Mouse (Mus musculus): Measurements from ENCODE around the gene Iqcf5. TPM values are rescaled to one million over a fixed set of nuclear protein-coding genes. Genes with fewer than 3 reads are reported as not detected.

Iqcf5 gene
- not detected in 2 replicates for polyA plus RNA-seq (2012; rRNA removed)

DNA sequence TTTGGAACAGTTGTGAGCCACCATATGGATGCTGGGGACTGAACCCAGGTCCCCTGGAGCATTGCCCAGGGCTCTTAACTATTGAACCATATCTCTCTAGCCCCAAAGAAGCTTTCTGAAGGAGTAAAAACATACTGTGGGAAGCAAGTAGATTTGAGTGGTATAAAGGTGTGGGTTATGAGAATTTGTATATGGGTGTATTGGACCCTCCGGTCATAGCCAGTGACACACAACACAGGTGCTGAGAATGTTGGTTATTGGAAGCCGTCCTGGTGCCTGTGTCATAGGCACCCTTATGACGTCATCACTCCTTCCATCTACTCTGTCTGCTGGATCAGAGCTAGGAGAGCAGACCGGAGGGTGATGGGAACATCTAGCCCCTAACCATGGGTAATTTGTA, at the start of gene Iqcf5:
Gene Iqcf5, plus strand, starts transcription at position 301 of the 400 bp plus-strand sequence.

DNA sequence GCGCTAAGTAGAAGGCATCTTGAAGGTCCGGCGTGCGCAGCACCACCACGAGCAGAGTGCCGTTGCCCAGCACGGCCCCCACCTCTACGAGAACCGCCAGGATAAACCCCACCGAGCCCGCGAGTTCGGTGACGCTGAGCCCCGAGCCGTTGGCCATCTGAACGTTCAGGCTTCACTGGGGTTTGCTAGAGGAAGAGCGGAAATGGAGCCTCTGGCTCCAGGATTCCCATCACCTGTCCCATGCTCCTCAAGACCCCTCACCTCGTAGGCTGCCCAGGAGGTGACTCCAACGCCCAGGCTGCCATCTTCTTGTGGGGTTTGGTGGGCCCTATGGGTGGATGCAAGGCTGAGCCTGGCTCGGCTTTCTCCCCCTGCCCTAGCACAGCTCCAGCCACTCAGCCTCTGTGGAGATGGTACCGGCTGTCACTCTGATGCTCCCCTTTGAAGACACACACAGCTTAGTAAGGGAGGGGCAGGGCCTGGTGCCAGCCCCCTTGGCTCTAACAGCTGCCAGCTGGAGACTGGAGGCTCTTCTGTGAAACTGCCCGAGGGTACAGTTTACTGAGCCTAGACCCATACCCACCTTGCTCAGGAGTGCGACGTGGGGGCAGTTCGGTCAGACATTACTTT, 48.7 kb upstream of the Iqcf5 start, which contains the start of gene Gpr62:
Gene Gpr62, minus strand, starts transcription at position 368 of the 630 bp plus-strand sequence.

DNA sequence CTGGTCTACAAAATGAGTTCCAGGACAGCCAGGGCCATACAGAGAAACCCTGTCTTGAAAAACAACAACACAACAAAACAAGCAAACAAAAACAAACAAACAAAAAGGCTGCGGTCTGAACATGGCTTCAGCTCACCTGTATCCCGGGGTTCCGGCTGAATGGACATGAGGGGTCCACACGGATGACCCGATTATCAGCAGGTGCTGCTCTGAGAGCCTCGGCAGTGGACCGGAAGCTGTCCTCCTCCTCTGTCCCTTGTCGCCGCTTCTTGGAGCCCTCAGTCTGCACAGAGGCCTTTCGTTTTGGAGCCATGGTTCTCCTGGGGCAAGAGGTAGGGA, 38.7 kb upstream of the Iqcf5 start, which contains the start of gene Rrp9:
Gene Rrp9, plus strand, starts transcription at position 301 of the 339 bp plus-strand sequence.

DNA sequence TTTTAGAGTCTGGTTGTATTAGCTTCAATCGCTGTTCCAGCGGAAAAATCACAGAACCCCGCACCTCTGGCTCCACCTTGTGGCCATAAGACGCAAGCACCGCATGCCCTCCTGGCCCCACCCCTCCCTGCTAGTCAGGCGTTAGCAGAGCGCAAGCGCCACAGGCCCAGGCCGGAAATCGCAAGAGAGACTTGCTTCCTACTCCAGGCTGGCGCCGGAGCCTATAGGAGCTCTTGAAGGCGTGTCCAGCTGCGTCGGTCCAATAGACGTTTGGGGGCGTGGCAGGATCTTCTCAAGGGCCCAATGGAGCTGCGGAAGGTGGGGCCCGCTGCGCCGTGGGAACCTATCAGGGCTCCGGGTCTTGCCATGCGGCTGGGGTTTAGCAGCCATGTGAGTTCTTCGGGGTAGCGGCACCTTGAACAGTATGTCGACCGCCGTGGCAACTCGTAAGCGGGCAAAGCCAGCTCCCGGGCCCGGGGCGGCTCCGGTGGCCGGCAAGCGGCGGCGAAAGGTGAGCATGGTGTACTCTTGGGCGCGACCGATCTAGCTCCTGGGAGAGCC, 37.4 kb upstream of the Iqcf5 start, which contains the start of gene Parp3:
Gene Parp3, minus strand, starts transcription at position 26 of the 561 bp plus-strand sequence.

DNA sequence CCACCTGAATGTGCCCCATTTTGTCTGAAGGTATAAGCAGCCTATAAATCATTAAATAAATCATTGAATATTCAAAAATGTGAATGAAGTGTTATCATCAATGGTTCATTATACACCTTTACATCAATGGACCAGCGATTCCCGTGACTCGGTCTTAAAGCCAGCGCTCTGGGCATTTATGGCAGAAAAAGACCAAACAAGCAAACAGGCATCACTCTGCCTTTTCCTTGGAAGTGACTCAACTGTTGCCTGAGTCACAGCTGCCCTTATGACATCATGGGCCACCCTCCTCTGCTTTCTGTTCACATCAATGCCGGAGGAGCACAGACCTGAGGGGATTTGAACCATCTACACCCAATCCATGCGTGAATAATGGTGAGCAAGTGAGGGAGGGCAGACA, 14.7 kb upstream of the Iqcf5 start, which contains the start of gene Iqcf1:
Gene Iqcf1, plus strand, starts transcription at position 301 of the 400 bp plus-strand sequence.

DNA sequence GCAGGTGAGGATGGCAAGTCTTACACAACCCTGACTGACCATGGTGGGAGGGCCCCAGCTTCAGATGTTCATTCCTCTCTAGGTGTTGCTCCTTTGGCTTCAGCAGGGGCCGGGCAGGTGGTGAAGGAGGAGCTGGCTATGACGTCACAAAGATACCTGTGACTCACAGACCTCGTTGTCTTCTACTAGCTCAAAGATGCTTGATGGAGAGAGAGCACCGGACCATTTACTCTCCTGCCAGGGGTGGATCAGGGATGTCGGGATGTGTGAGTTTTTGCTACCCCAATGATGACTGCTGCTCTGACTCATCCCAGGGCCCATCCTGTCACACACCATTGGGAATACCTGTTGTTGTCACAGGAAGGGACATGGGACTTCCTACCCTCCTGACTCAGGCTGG, 47.2 kb downstream of the Iqcf5 start, which contains the start of gene Iqcf3:
Gene Iqcf3, minus strand, starts transcription at position 101 of the 400 bp plus-strand sequence.

Other genes with a start within 250 kb of the Iqcf5 start
- 12.0 and 12.3 TPM in 2 replicates for gene Poc1a, start 233.5 kb upstream of the Iqcf5 start, polyA plus RNA-seq (2012; rRNA removed)
- 33.3 and 48.3 TPM in 2 replicates for gene Dusp7, start 145.9 kb upstream of the Iqcf5 start, polyA plus RNA-seq (2012; rRNA removed)
- 818 and 832 TPM in 2 replicates for gene Rpl29, start 85.1 kb upstream of the Iqcf5 start, polyA plus RNA-seq (2012; rRNA removed)
- 22.9 and 23.0 TPM in 2 replicates for gene Acy1, start 76.3 kb upstream of the Iqcf5 start, polyA plus RNA-seq (2012; rRNA removed)
- 15.2 and 23.0 TPM in 2 replicates for gene Abhd14b, start 67.1 kb upstream of the Iqcf5 start, polyA plus RNA-seq (2012; rRNA removed)
- 56.2 and 65.9 TPM in 2 replicates for gene Abhd14a, start 66.9 kb upstream of the Iqcf5 start, polyA plus RNA-seq (2012; rRNA removed)
- gene Pcbp4, start 61.3 kb upstream of the Iqcf5 start, polyA plus RNA-seq (2012; rRNA removed) = 528 and 567 TPM in 2 replicates
- 0.29 and 0.65 TPM in 2 replicates for gene Gpr62, start 48.6 kb upstream of the Iqcf5 start, polyA plus RNA-seq (2012; rRNA removed)
- gene Rrp9, start 38.6 kb upstream of the Iqcf5 start, polyA plus RNA-seq (2012; rRNA removed) = 44.2 and 44.7 TPM in 2 replicates
- gene Parp3, start 37.6 kb upstream of the Iqcf5 start, polyA plus RNA-seq (2012; rRNA removed) = 2.0 and 3.3 TPM in 2 replicates
- gene Iqcf1, start 14.6 kb upstream of the Iqcf5 start, polyA plus RNA-seq (2012; rRNA removed) = not detected in 2 replicates
- gene Iqcf3, start 47.1 kb downstream of the Iqcf5 start, polyA plus RNA-seq (2012; rRNA removed) = not detected in 2 replicates
- not detected in 2 replicates for gene Iqcf4, start 56.4 kb downstream of the Iqcf5 start, polyA plus RNA-seq (2012; rRNA removed)
- gene Iqcf6, start 112.0 kb downstream of the Iqcf5 start, polyA plus RNA-seq (2012; rRNA removed) = not detected in 2 replicates
- gene Grm2, start 141.5 kb downstream of the Iqcf5 start, polyA plus RNA-seq (2012; rRNA removed) = 7.3 and 7.7 TPM in 2 replicates
- gene Tex264, start 171.4 kb downstream of the Iqcf5 start, polyA plus RNA-seq (2012; rRNA removed) = 41.9 and 48.5 TPM in 2 replicates

Data from central nervous system, embryonic 14 days (tissue).